Mouse (Mus musculus) Patski (cell line): ENCODE measurements around the gene Rab20. TPM values are rescaled to one million over a fixed set of nuclear protein-coding genes. Genes with fewer than 3 reads are reported as not detected.
"Not testable (repeated sequence)": the region's sequence is repeated elsewhere in the genome, so short reads cannot be mapped to it uniquely, and the experiment has no call there.

Source experiments
- ATAC-seq: fragments of 100-300 bp; one replicate; pipeline ENCODE4 v1.8.0; 2021
- CTCF ChIA-PET: fragments of 350-600 bp; sonication (Branson Sonifier 250); formaldehyde crosslinking; loops from one replicate; lab custom pipeline; 2022; ENCODE audit warnings: inconsistent platforms; lab: Charles Lee
- POLR2A ChIA-PET: fragments of 350-600 bp; sonication (Branson Sonifier 250); formaldehyde crosslinking; loops from one replicate; lab custom pipeline; 2022; ENCODE audit warnings: antibody characterized with exemption, inconsistent platforms; lab: Charles Lee
- DNase-seq: peaks from one replicate; pipeline ENCODE4 v3.0.0-alpha.2; 2011; ENCODE audit warnings: low read depth, low spot score
- H3K27me3 ChIP-seq: fragments of 371-371 bp; one replicate; pipeline ENCODE4 v1.5.1; 2021
- CTCF ChIP-seq: fragments of 100-300 bp; IDR thresholded peaks from one replicate; pipeline ENCODE4 v1.5.1; 2021
- in situ Hi-C: fragments of 300-500 bp; cut with MboI; formaldehyde crosslinking; loops from 3 replicates; pipeline ENCODE4 v1.11.1; 2018; ENCODE audit warnings: low pct_unique_long_range_greater_than_20kb, mixed read lengths
- polyA plus RNA-seq: library from polyadenylated mRNA; unstranded; gene quantifications from one replicate; pipeline ENCODE4 v1.2.3, GENCODE M21; 2021

Gene Rab20
- polyA plus RNA-seq, 1 experiment from 2014 or later = 70.7 TPM

- ATAC-seq = no peak
- ChIA-PET CTCF (interaction anchor here (0.7 to 2.3 kb wide), 12 partner anchors 11 to 200 kb away, joined by 3 to 7 read pairs (median 3); no protein-coding TSS in a partner anchor), POLR2A (no interaction called here)
- DNase-seq = no peak
- no peaks in the 10 kb centered on the region for H3K27me3 ChIP-seq
- in situ Hi-C loops = loop anchor here (5.0 kb wide), 1 partner anchor 110 kb away; no protein-coding TSS in a partner anchor
- no peak for TF ChIP-seq CTCF
Measured at GRCm38 (mm10) chr8:11506802-11507201, 28.3 kb upstream of the Rab20 start.

DNA sequence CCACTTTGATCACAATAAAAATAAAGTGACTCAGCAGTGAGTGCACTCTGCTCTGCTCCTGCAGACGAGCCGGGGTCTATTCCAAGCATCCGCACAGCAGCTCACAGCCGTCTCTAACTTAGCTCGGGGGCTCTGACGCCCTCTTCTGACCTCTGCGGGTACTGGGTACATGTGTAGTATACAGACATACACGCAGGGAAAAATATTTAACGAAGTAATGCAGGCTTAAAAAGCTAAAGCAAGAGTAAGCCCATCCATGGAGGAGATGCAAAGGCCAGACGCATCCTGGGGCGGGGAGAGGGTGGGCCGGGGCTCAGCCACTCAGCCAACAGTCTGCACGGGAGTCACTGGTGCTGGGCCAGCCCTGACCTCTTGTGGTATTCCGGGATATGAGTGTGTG, 27.6 kb upstream of the Rab20 start:
- no peak for DNase-seq
- POLR2A ChIA-PET = no interaction called here
- no peak for TF ChIP-seq CTCF
- ATAC-seq = no peak
- H3K27me3 ChIP-seq = no peaks in the 10 kb centered on the region
- CTCF ChIA-PET = interaction anchor here (1.0 to 2.3 kb wide), 10 partner anchors 10 to 200 kb away, joined by 3 to 7 read pairs (median 3); no protein-coding TSS in a partner anchor
- in situ Hi-C loops = loop anchor here (5.0 kb wide), 1 partner anchor 111 kb away; no protein-coding TSS in a partner anchor

DNA sequence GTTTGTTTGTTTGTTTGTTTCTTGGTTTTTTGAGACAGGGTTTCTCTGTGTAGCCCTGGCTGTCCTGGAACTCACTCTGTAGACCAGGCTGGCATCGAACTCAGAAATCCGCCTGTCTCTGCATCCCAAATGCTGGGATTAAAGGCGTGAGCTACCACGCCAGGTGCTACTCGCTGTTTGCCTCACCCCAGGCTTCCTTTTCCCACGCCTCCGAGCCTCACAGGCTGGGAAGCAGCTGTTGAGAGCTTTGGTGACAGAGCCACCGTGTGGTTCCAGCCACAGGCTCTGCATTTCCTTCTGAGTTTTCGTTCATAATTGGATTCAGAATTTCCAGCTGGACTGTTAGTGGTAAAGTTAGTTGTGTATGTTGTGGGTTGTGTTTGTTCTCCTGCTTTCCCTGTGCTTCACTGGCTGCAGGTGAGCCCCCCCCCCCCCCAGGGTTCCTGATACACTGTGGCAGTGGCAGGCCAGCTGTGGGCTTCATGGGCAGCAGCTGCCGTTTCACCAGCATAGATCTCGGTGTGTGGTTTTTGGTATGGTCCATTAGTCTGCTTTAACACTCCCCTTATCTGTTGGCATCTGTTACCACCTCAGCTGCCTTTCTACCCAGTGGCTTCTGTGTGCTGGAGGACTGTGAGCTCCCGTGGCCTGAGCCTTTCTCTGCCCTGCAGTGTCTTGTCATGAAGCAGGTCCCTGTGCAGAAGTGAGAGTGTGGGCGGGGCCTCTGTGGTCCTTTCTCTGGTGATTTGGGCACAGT, 25.1 kb upstream of the Rab20 start:
- no peak for ATAC-seq
- POLR2A ChIA-PET = interaction anchor here (0.6 kb wide), 1 partner anchor 22 kb away, joined by 3 read pairs; no protein-coding TSS in a partner anchor
- TF ChIP-seq CTCF = no peak
- CTCF ChIA-PET = no interaction called here
- H3K27me3 ChIP-seq = no peaks in the 10 kb centered on the region
- in situ Hi-C loops = no loop called here
- DNase-seq = no peak

- in situ Hi-C loops = no loop called here
- no peak for DNase-seq
- no peaks in the 10 kb centered on the region for H3K27me3 ChIP-seq
- ChIA-PET POLR2A (interaction anchor here (0.9 kb wide), 1 partner anchor 38 kb away, joined by 3 read pairs; no protein-coding TSS in a partner anchor), CTCF (interaction anchor here (0.9 to 1.7 kb wide), 3 partner anchors 13 to 49 kb away, joined by 3 to 6 read pairs (median 4); no protein-coding TSS in a partner anchor)
- no peak for ATAC-seq
- no peak for TF ChIP-seq CTCF
Measured at GRCm38 (mm10) chr8:11498786-11499485, 20.4 kb upstream of the Rab20 start.

- no peak for TF ChIP-seq CTCF
- no peak for DNase-seq
- ChIA-PET POLR2A (interaction anchor here (0.9 kb wide), 1 partner anchor 38 kb away, joined by 3 read pairs; no protein-coding TSS in a partner anchor), CTCF (interaction anchor here (0.7 to 1.7 kb wide), 3 partner anchors 12 to 48 kb away, joined by 3 to 6 read pairs (median 3); no protein-coding TSS in a partner anchor)
- in situ Hi-C loops = no loop called here
- ATAC-seq = no peak
- no peaks in the 10 kb centered on the region for H3K27me3 ChIP-seq
Measured at GRCm38 (mm10) chr8:11498281-11498680, 19.8 kb upstream of the Rab20 start.

- in situ Hi-C loops = no loop called here
- no peaks in the 10 kb centered on the region for H3K27me3 ChIP-seq
- ATAC-seq (peak; percentile 97), DNase-seq (no peak)
- POLR2A ChIA-PET = interaction anchor here (1.2 kb wide), 1 partner anchor 40 kb away, joined by 6 read pairs; no protein-coding TSS in a partner anchor
- TF ChIP-seq CTCF = no peak
- CTCF ChIA-PET = interaction anchor here (0.7 to 2.6 kb wide), 2 partner anchors 11 to 14 kb away, joined by 3 to 11 read pairs; no protein-coding TSS in a partner anchor
Measured at GRCm38 (mm10) chr8:11497017-11497990, 18.8 kb upstream of the Rab20 start, which contains the start of gene Naxd. Gene Naxd (plus strand): TSS chr8:11497506.

GRCm38 (mm10) chr8:11492340-11492739, 13.8 kb upstream of the Rab20 start:
- H3K27me3 ChIP-seq, POLR2A ChIA-PET: not testable (repeated sequence)

GRCm38 (mm10) chr8:11487229-11487628, 8.7 kb upstream of the Rab20 start:
- no peaks in the 10 kb centered on the region for H3K27me3 ChIP-seq
- in situ Hi-C loops = no loop called here
- TF ChIP-seq CTCF = no peak
- ATAC-seq = no peak
- DNase-seq = no peak
- CTCF ChIA-PET = interaction anchor here (0.7 to 7.2 kb wide), 12 partner anchors 9 to 56 kb away, joined by 3 to 52 read pairs (median 6); partner anchors contain the start of genes Naxd and Rab20
- POLR2A ChIA-PET = no interaction called here

More at GRCm38 (mm10) chr8:11492340-11492739, 13.8 kb upstream of the Rab20 start:
- ATAC-seq, in situ Hi-C loops, DNase-seq, CTCF ChIA-PET: not testable (repeated sequence)

- ChIA-PET POLR2A (interaction anchor here (0.7 kb wide), 1 partner anchor 35 kb away, joined by 3 read pairs; no protein-coding TSS in a partner anchor), CTCF (interaction anchor here (0.8 to 7.2 kb wide), 15 partner anchors 9 to 55 kb away, joined by 3 to 52 read pairs (median 5); partner anchors contain the start of genes Naxd and Rab20)
- no peaks in the 10 kb centered on the region for H3K27me3 ChIP-seq
- DNase-seq (no peak), ATAC-seq (peak; percentile 27)
- TF ChIP-seq CTCF = peak; percentile 97
- in situ Hi-C loops = no loop called here
Measured at GRCm38 (mm10) chr8:11486142-11486541, 7.6 kb upstream of the Rab20 start.
